Mouse (Mus musculus): ENCODE data around the gene Iqcm. TPM values are rescaled to one million over a fixed set of nuclear protein-coding genes. Genes with fewer than 3 reads are reported as not detected.

The Iqcm gene
- polyA plus RNA-seq (2015; fragmentation: Illumina TruSeq; extraction: RNeasy Lipid Tissue Mini Kit (QIAGEN cat#74804); ENCODE audit: insufficient read depth, low replicate concordance) = not detected

DNA sequence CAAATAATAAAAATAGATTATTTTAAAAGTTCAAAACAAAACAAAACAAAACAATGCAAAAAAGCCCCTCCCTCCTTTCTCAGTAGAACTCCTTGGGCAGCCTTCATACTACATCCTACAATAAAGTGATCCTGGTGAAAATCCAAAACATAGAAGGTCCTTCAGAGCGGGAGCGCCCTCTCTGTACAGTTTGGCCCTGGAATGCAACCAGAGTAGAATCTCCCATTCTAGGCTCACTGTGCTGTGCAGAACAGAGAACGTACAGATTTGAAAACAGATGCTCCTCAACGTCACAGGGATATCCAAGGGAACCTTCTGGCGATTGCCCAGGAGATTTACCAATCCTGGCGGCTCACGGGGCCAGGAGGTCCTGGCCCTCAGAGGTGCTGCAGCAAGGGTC, at the start of gene Iqcm:
Iqcm (plus strand) TSS at position 301 of the 400 bp plus-strand sequence.

DNA sequence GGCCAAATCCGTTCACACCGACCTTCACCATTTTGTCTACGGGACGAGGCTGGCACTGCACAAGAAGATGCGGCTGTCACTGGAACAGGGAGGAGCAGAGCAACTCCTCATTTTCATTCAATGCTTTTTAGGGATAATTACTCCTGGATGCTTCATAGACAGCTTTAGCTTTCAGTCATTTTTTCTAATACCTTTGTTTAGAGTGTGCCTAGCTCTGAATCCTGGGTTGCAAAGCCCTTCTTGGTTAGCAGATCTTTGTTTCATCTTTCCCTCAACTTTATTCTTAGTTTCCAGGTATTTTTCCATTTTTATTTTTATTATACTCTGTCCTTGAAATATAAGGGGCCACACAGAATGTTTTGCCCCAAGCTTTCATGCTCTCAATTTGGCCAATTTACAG, 42.0 kb upstream of the Iqcm start, which contains the start of gene Gm10358:
Gm10358 (minus strand) TSS at position 101 of the 400 bp plus-strand sequence.

Other genes with a start within 250 kb of the Iqcm start
- 0.80 TPM for gene Rasd2, start 234.8 kb upstream of the Iqcm start, polyA plus RNA-seq (2015; fragmentation: Illumina TruSeq; extraction: RNeasy Lipid Tissue Mini Kit (QIAGEN cat#74804); ENCODE audit: insufficient read depth, low replicate concordance)
- gene Gm10358, start 42.1 kb upstream of the Iqcm start, polyA plus RNA-seq (2015; fragmentation: Illumina TruSeq; extraction: RNeasy Lipid Tissue Mini Kit (QIAGEN cat#74804); ENCODE audit: insufficient read depth, low replicate concordance) = not detected

Measured in spleen, adult 10 weeks (tissue).